Mouse (Mus musculus) C2C12 (cell line): ENCODE data around the gene Ppp4r1. TPM values are rescaled to one million over a fixed set of nuclear protein-coding genes. Genes with fewer than 3 reads are reported as not detected.

Experiments
- H3K27me3 ChIP-seq: one replicate; pipeline ENCODE4 v1.6.1; 2011; ENCODE audit not compliant: control insufficient read depth, insufficient read depth, insufficient read length
- H3K36me3 ChIP-seq: one replicate; pipeline ENCODE4 v1.6.1; 2011; ENCODE audit not compliant: control insufficient read depth, insufficient read depth
- H3K4me3 ChIP-seq: one replicate; pipeline ENCODE4 v1.5.1; 2011; ENCODE audit warnings: mild to moderate bottlenecking, control low read depth; ENCODE audit not compliant: poor library complexity, insufficient read depth, severe bottlenecking
- H3K79me2 ChIP-seq: one replicate; pipeline ENCODE4 v1.6.1; 2011; ENCODE audit not compliant: control insufficient read depth, insufficient read depth
- H3K79me3 ChIP-seq: one replicate; pipeline ENCODE4 v1.6.1; 2011; ENCODE audit warnings: low read depth, control low read depth
- H3ac ChIP-seq: one replicate; pipeline ENCODE3; 2011; ENCODE audit warnings: low read depth; ENCODE audit not compliant: control insufficient read depth, insufficient read length
- CEBPB ChIP-seq: IDR thresholded peaks from one replicate; pipeline ENCODE4 v1.6.1; 2011; ENCODE audit warnings: low read depth, mild to moderate bottlenecking, control low read depth, moderate library complexity
- CTCF ChIP-seq: IDR thresholded peaks from one replicate; pipeline ENCODE4 v1.5.1; 2011; ENCODE audit not compliant: control insufficient read depth, insufficient read depth, insufficient read length
- FOSL1 ChIP-seq: IDR thresholded peaks from one replicate; pipeline ENCODE4 v1.8.0; 2011; ENCODE audit warnings: mild to moderate bottlenecking, low read length; ENCODE audit not compliant: poor library complexity, insufficient read depth, severe bottlenecking
- MAX ChIP-seq: IDR thresholded peaks from one replicate; pipeline ENCODE4 v1.6.1; 2011; ENCODE audit warnings: mild to moderate bottlenecking, control low read depth
- MYOD1 ChIP-seq: IDR thresholded peaks from one replicate; pipeline ENCODE4 v1.6.1; 2011; ENCODE audit warnings: low read depth; ENCODE audit not compliant: control insufficient read depth, insufficient read length
- MYOG ChIP-seq: IDR thresholded peaks from one replicate; pipeline ENCODE4 v1.6.1; 2011; ENCODE audit not compliant: control insufficient read depth, insufficient read length; ENCODE audit errors: extremely low read depth
- USF1 ChIP-seq: IDR thresholded peaks from one replicate; pipeline ENCODE4 v1.6.1; 2011; ENCODE audit warnings: low read depth, mild to moderate bottlenecking, control low read depth, moderate library complexity
- polyA plus RNA-seq: library from polyadenylated mRNA; unstranded; fragments of >200 nt; fragmentation: generic; extraction: Trizol; gene quantifications from one replicate; pipeline ENCODE4 v1.2.1, GENCODE M21; 2012; ENCODE audit warnings: missing spikeins

The Ppp4r1 gene
- polyA plus RNA-seq, 1 experiment = 61.8 TPM

DNA sequence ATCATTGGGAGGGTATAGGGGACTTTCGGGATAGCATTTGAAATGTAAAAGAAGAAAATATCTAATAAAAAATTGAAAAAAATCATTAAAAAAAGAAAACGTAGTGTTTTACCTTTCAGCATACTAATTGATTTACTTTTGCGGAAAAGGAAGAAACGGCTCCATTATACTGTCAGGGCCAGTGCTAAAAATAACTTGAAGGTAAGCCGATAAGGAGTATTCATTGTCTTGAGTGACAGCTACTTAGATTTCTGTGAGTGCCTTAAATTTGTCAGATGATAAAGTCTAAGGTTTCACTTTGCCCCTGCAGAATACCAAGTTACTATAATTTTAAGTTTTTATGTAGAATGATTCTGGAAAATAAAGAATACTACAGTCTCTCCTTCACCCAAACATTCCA lies 37.8 kb downstream of the Ppp4r1 start:
- H3K27me3 ChIP-seq = no peaks in the 10 kb centered on the region
- peaks cover 86% of the 10 kb centered on the region for H3K36me3 ChIP-seq
- peaks cover 34% of the 10 kb centered on the region for H3K79me3 ChIP-seq
- H3K4me3 ChIP-seq = no peak overlapping the region
- H3K79me2 ChIP-seq = peaks cover 79% of the 10 kb centered on the region
- TF ChIP-seq MYOG (no peak), CEBPB (no peak), FOSL1 (no peak), MYOD1 (no peak), MAX (no peak), USF1 (no peak), CTCF (no peak)
- no peak overlapping the region for H3ac ChIP-seq

DNA sequence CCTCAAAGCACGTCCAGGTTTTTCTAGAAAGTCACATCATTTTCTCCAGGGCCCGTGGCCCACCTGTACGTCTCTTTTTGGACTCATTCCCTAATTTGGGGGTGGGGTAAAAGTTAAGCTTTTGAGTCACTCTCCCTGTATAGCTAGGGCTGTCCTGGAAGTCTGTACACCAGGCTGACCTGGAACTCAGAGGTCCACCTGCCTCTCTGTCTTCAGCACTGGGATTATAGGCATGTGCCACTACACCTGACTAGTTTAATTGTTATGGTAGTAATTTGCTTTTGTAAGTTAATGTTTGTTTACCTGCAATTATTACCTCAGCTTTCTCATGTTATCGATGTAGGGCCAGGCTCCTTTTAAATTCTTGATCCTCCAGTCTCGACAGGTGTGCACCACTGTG lies 40.0 kb downstream of the Ppp4r1 start:
- H3K36me3 ChIP-seq = peaks cover 84% of the 10 kb centered on the region
- no peak overlapping the region for H3ac ChIP-seq
- no peaks in the 10 kb centered on the region for H3K27me3 ChIP-seq
- peaks cover 65% of the 10 kb centered on the region for H3K79me2 ChIP-seq
- peaks cover 33% of the 10 kb centered on the region for H3K79me3 ChIP-seq
- no peak overlapping the region for H3K4me3 ChIP-seq
- TF ChIP-seq FOSL1 (no peak), MYOD1 (no peak), MAX (no peak), MYOG (no peak), USF1 (no peak), CTCF (no peak), CEBPB (no peak)

DNA sequence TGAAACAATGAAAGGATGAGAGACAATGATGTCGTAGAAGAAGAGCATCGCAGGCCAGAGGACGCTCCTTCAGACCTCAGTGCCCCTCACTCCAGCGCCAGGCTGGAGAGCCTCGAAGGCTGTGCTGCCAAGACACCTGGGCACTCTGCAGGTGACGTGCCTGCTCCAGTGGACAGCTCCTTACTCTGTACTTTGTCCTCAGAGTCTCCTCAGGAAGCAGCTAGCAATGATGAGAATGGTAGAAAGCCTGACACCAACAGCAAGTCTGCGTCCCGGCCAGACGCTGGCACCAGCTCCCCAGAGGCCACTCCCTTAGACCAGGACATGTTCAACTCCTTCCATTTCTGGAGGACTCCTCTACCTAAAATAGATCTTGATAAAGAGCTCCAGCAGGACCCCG lies 41.9 kb downstream of the Ppp4r1 start:
- H3K79me3 ChIP-seq = peaks cover 25% of the 10 kb centered on the region
- peaks cover 88% of the 10 kb centered on the region for H3K36me3 ChIP-seq
- peaks cover 56% of the 10 kb centered on the region for H3K79me2 ChIP-seq
- no peaks in the 10 kb centered on the region for H3K27me3 ChIP-seq
- H3K4me3 ChIP-seq = no peak overlapping the region
- no peak overlapping the region for H3ac ChIP-seq
- TF ChIP-seq MAX = no peak
- no peak for TF ChIP-seq MYOG
- no peak for TF ChIP-seq CTCF
- no peak for TF ChIP-seq USF1
- TF ChIP-seq FOSL1 = no peak
- no peak for TF ChIP-seq CEBPB
- no peak for TF ChIP-seq MYOD1

DNA sequence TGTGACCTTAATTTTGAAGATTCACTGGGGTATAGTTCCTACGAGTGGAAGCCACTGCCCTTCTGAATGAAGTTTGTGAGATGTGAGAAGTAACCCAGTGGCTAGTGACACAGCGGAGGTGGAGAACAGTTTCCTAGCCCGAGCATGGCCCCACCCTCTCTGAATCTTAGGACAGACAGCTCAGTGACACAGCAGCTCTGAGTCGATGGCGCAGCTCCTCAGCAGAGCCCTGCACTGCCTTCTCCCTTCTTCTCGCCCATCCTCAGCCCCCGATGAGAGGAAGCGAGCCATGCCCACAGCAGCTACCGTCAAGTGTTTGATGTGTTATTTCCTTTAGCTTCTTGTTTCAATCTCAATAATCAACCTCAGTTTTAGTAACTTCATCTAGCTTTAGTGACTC lies 43.9 kb downstream of the Ppp4r1 start:
- Histone ChIP-seq H3K79me3 (peaks cover 24% of the 10 kb centered on the region), H3ac (no peak overlapping the region), H3K79me2 (peaks cover 50% of the 10 kb centered on the region), H3K27me3 (no peaks in the 10 kb centered on the region), H3K4me3 (no peak overlapping the region), H3K36me3 (peaks cover 91% of the 10 kb centered on the region)
- TF ChIP-seq USF1 = no peak
- no peak for TF ChIP-seq CEBPB
- no peak for TF ChIP-seq MYOD1
- TF ChIP-seq FOSL1 = no peak
- no peak for TF ChIP-seq CTCF
- TF ChIP-seq MAX = no peak
- no peak for TF ChIP-seq MYOG

DNA sequence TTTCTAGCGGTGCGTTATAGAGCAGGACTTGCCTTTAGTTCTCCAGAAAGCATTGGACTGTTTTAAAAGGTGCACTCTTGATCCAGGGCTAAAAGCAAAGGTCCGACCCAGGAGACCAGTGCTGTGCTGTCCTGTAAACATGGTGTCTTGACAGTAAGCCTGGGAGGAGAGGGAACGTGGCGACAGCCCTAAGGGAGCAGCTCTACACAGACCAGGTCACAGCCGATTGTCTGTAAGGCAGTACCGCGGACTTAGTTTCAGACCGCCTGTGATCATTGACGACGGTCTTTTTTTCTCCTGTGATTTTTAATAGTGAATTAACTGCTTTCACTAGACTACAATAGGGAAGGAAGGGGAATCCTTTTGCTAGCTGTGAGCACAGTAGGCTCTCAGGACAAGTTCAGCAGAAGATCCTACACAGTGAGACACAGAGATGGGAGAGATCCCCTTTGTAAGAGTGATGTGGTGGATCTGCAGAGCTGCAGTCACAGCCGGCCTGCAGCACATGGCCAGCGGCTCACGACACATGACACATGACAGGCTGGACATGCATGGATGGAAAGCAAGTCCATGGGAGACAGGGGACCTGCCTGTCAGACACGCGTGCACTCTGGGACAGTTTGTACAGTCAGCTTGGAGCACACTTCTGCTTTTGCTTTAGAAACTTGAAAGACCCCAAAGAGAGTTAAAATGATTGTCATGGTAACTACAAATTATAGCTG lies 44.9 kb downstream of the Ppp4r1 start:
- H3K4me3 ChIP-seq = no peak overlapping the region
- TF ChIP-seq MYOG (no peak), USF1 (no peak), FOSL1 (no peak), MAX (no peak), CTCF (no peak), MYOD1 (no peak), CEBPB (no peak)
- no peak overlapping the region for H3ac ChIP-seq
- peaks cover 18% of the 10 kb centered on the region for H3K79me3 ChIP-seq
- peaks cover 86% of the 10 kb centered on the region for H3K36me3 ChIP-seq
- no peaks in the 10 kb centered on the region for H3K27me3 ChIP-seq
- peaks cover 40% of the 10 kb centered on the region for H3K79me2 ChIP-seq

DNA sequence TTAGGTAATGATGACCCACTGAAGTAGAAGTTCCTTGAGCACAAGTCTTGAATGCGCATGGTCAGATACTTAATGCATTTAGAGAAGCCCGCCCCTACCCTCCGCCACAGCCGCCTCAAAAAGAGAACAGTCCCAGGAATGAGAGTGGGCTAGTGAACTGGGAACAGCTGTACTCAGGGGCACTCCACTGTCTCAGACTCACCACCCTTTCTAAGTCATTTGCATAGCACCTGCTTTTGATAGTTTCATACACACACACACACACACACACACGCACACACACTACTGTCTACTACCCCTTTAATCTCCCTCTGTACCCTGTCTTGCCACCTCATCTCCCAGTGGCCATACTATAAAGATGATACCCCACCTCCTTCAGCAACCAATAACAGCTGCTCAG lies 45.5 kb downstream of the Ppp4r1 start:
- peaks cover 12% of the 10 kb centered on the region for H3K79me3 ChIP-seq
- H3ac ChIP-seq = no peak overlapping the region
- TF ChIP-seq MYOD1 (no peak), CEBPB (no peak), FOSL1 (no peak), MYOG (no peak), USF1 (no peak), CTCF (no peak), MAX (no peak)
- peaks cover 86% of the 10 kb centered on the region for H3K36me3 ChIP-seq
- no peaks in the 10 kb centered on the region for H3K27me3 ChIP-seq
- no peak overlapping the region for H3K4me3 ChIP-seq
- peaks cover 34% of the 10 kb centered on the region for H3K79me2 ChIP-seq
